Mouse (Mus musculus) limb, embryonic 15.5 days (tissue): ENCODE results near the gene Rasl11b. TPM values are rescaled to one million over a fixed set of nuclear protein-coding genes. Genes with fewer than 3 reads are reported as not detected.

Source experiments
- ATAC-seq: fragments of 200-750 bp; cut with Nextera tagmentation; 2 replicates; pipeline ENCODE4 v1.8.0; 2017; ENCODE audit warnings: low read depth, moderate TSS enrichment; ENCODE audit not compliant: insufficient number of reproducible peaks, low FRiP score, low TSS enrichment
- H3K27ac ChIP-seq: fragments of 300-500 bp; sonication (generic); 2 replicates; pipeline ENCODE4 v1.5.1; 2015; ENCODE audit warnings: moderate library complexity, mild to moderate bottlenecking, inconsistent platforms
- H3K27me3 ChIP-seq: fragments of 300-500 bp; sonication (generic); 2 replicates; pipeline ENCODE4 v1.6.1; 2015; ENCODE audit warnings: inconsistent platforms
- H3K36me3 ChIP-seq: fragments of 300-500 bp; sonication (generic); 2 replicates; pipeline ENCODE4 v1.6.1; 2015; ENCODE audit warnings: inconsistent platforms
- H3K4me1 ChIP-seq: fragments of 300-500 bp; sonication (generic); 2 replicates; pipeline ENCODE4 v1.6.1; 2015; ENCODE audit warnings: inconsistent platforms
- H3K4me2 ChIP-seq: fragments of 300-500 bp; sonication (generic); 2 replicates; pipeline ENCODE4 v1.6.1; 2015; ENCODE audit warnings: mild to moderate bottlenecking, inconsistent platforms
- H3K4me3 ChIP-seq: fragments of 300-500 bp; sonication (generic); 2 replicates; pipeline ENCODE4 v1.5.1; 2015; ENCODE audit warnings: mild to moderate bottlenecking, inconsistent platforms
- H3K9ac ChIP-seq: fragments of 300-500 bp; sonication (generic); 2 replicates; pipeline ENCODE4 v1.6.1; 2015; ENCODE audit warnings: inconsistent platforms
- H3K9me3 ChIP-seq: fragments of 300-500 bp; sonication (generic); 2 replicates; pipeline ENCODE4 v1.6.1; 2016; ENCODE audit warnings: inconsistent platforms
- WGBS: fragments of 180-500 bp; shearing (Covaris S2); methylation state at CpG from one replicate; pipeline ENCODE4 v1.1.7; 2015; 5-methylcytosine and 5-hydroxymethylcytosine counted together
- polyA plus RNA-seq: library from polyadenylated mRNA; unstranded; fragments of >200 nt; fragmentation: Nextera tagmentation; extraction: Ambion mirVana; gene quantifications from 2 replicates; pipeline ENCODE4 v1.2.1, GENCODE M21; 2015

Rasl11b gene
- polyA plus RNA-seq, 1 experiment from 2014 or later = 133 TPM

GRCm38 (mm10) chr5:74242654-74243053, 47.6 kb downstream of the Rasl11b start:
- Histone ChIP-seq H3K36me3 (no peaks in the 10 kb centered on the region), H3K4me3 (no peak overlapping the region), H3K4me2 (no peak overlapping the region), H3K4me1 (peaks cover 19% of the 10 kb centered on the region; the same call in 1 of the 2 replicates), H3K27me3 (no peaks in the 10 kb centered on the region), H3K9ac (no peak overlapping the region), H3K9me3 (no peaks in the 10 kb centered on the region), H3K27ac (no peak overlapping the region)
- 67% methylated on average over 3 of the region's 3 CpGs for WGBS
- ATAC-seq = no peak

- Histone ChIP-seq H3K9ac (no peak overlapping the region), H3K27me3 (no peaks in the 10 kb centered on the region), H3K27ac (no peak overlapping the region; the same call in 1 of the 2 replicates), H3K4me3 (no peak overlapping the region), H3K9me3 (no peaks in the 10 kb centered on the region), H3K36me3 (no peaks in the 10 kb centered on the region), H3K4me2 (no peak overlapping the region), H3K4me1 (peaks cover 21% of the 10 kb centered on the region; the same call in 1 of the 2 replicates)
- ATAC-seq = no peak
- WGBS = 85% methylated on average over 14 of the region's 14 CpGs
Observed at GRCm38 (mm10) chr5:74244406-74245019, 49.4 kb downstream of the Rasl11b start.

DNA sequence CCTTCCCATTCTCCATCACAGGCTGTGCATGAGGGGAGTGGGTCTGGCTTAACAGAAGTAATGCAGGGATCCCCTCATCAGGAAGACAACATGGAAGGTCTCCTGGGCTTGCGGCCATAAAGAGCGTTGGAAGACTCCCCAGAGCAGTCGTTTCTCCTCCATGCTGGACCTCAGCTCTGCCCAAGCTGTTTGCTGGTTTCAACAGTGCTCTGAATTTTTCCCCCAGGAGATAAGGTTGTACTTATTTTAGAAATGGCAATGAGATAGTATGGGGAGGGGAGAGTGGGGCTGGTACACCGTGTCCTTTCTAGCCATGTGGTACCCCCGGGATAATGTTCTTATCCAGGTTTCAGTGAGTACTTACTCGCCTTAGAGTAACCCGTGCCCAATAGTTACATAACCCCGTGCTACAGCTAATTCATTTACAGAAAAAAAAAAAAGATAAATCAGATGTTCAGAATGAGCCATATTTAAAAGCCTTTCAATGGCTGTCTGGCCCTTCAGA, 50.6 kb downstream of the Rasl11b start:
- Histone ChIP-seq H3K27me3 (no peaks in the 10 kb centered on the region), H3K36me3 (no peaks in the 10 kb centered on the region), H3K4me1 (peaks cover 32% of the 10 kb centered on the region), H3K9me3 (no peaks in the 10 kb centered on the region), H3K4me3 (no peak overlapping the region), H3K9ac (no peak overlapping the region), H3K4me2 (no peak overlapping the region), H3K27ac (no peak overlapping the region)
- ATAC-seq = no peak
- 87% methylated on average over 8 of the region's 8 CpGs for WGBS

- no peak overlapping the region for H3K4me2 ChIP-seq
- H3K4me1 ChIP-seq = peaks cover 37% of the 10 kb centered on the region
- 55% methylated on average over 4 of the region's 4 CpGs for WGBS
- H3K27me3 ChIP-seq = no peaks in the 10 kb centered on the region
- no peak overlapping the region for H3K9ac ChIP-seq
- no peaks in the 10 kb centered on the region for H3K9me3 ChIP-seq
- ATAC-seq = no peak
- no peak overlapping the region for H3K4me3 ChIP-seq
- H3K36me3 ChIP-seq = no peaks in the 10 kb centered on the region
- H3K27ac ChIP-seq = no peak overlapping the region
Observed at GRCm38 (mm10) chr5:74246453-74246852, 51.4 kb downstream of the Rasl11b start.

GRCm38 (mm10) chr5:74246971-74247370, 51.9 kb downstream of the Rasl11b start:
- Histone ChIP-seq H3K4me3 (no peak overlapping the region), H3K4me2 (no peak overlapping the region), H3K27ac (no peak overlapping the region), H3K9ac (no peak overlapping the region), H3K27me3 (no peaks in the 10 kb centered on the region), H3K4me1 (peaks cover 37% of the 10 kb centered on the region), H3K9me3 (no peaks in the 10 kb centered on the region), H3K36me3 (no peaks in the 10 kb centered on the region)
- WGBS = 75% methylated on average over 3 of the region's 3 CpGs
- no peak for ATAC-seq

Other genes starting within 250 kb of the Rasl11b start
- 30.3 and 37.0 TPM in 2 replicates for gene Usp46, start 126.9 kb upstream of the Rasl11b start, polyA plus RNA-seq